Mouse (Mus musculus) embryo, embryonic 11 days (tissue): ENCODE data around the gene Sf3b4.
"Not testable (repeated sequence)": the region's sequence is repeated elsewhere in the genome, so short reads cannot be mapped to it uniquely, and the experiment has no call there.

ENCODE experiments used
- DNase-seq: peaks from one replicate; pipeline ENCODE4 v3.0.0-alpha.2; 2015

Sf3b4 gene

GRCm38 (mm10) chr3:96175251-96175650, 3.1 kb downstream of the Sf3b4 start:
- DNase-seq, result no peak

GRCm38 (mm10) chr3:96178427-96178826, 6.3 kb downstream of the Sf3b4 start:
- DNase-seq, result no peak

GRCm38 (mm10) chr3:96178902-96179301, 6.8 kb downstream of the Sf3b4 start:
- no peak for DNase-seq

- no peak for DNase-seq
Measured at GRCm38 (mm10) chr3:96179531-96179930, 7.4 kb downstream of the Sf3b4 start.

GRCm38 (mm10) chr3:96180727-96181477, 8.8 kb downstream of the Sf3b4 start, which contains the start of gene Sv2a:
Gene Sv2a (plus strand): TSS chr3:96181151.
- DNase-seq, result peak; percentile 64

GRCm38 (mm10) chr3:96181510-96182381, 9.6 kb downstream of the Sf3b4 start:
- DNase-seq, result peak; percentile 36

GRCm38 (mm10) chr3:96182382-96182776, 10.2 kb downstream of the Sf3b4 start:
- no peak for DNase-seq

- no peak for DNase-seq
Measured at GRCm38 (mm10) chr3:96192977-96193376, 20.8 kb downstream of the Sf3b4 start.

- no peak for DNase-seq
Measured at GRCm38 (mm10) chr3:96194966-96195365, 22.8 kb downstream of the Sf3b4 start.

GRCm38 (mm10) chr3:96195616-96196313, 23.6 kb downstream of the Sf3b4 start:
- DNase-seq, result no peak

GRCm38 (mm10) chr3:96196437-96197128, 24.5 kb downstream of the Sf3b4 start:
- DNase-seq, result no peak

- DNase-seq, result peak; percentile 96
Measured at GRCm38 (mm10) chr3:96197129-96197749, 25.1 kb downstream of the Sf3b4 start.

- peak; percentile 41 for DNase-seq
Measured at GRCm38 (mm10) chr3:96198181-96198580, 26.0 kb downstream of the Sf3b4 start.

GRCm38 (mm10) chr3:96198601-96199251, 26.6 kb downstream of the Sf3b4 start:
- DNase-seq, result not testable (repeated sequence)

- no peak for DNase-seq
Measured at GRCm38 (mm10) chr3:96199731-96200130, 27.6 kb downstream of the Sf3b4 start.

- DNase-seq, result no peak
Measured at GRCm38 (mm10) chr3:96207819-96208218, 35.7 kb downstream of the Sf3b4 start.

- peak; percentile 44 for DNase-seq
Measured at GRCm38 (mm10) chr3:96209242-96209641, 37.1 kb downstream of the Sf3b4 start.

- DNase-seq, result no peak
Measured at GRCm38 (mm10) chr3:96219191-96219641, 47.1 kb downstream of the Sf3b4 start.

GRCm38 (mm10) chr3:96219661-96220130, 47.6 kb downstream of the Sf3b4 start, which contains the start of the genes Bola1 and Hist2h2ab:
Gene Bola1 (minus strand): TSS chr3:96219709.
Gene Hist2h2ab (plus strand): TSS chr3:96219865.
- peak; percentile 88 for DNase-seq

- DNase-seq, result peak; percentile 57
Measured at GRCm38 (mm10) chr3:96220131-96220764, 48.1 kb downstream of the Sf3b4 start.
